Mouse (Mus musculus): ENCODE results near the gene Aspdh. TPM values are rescaled to one million over a fixed set of nuclear protein-coding genes. Genes with fewer than 3 reads are reported as not detected.

The Aspdh gene
- polyA plus RNA-seq, 1 experiment from 2014 or later = 23.5 TPM

DNA sequence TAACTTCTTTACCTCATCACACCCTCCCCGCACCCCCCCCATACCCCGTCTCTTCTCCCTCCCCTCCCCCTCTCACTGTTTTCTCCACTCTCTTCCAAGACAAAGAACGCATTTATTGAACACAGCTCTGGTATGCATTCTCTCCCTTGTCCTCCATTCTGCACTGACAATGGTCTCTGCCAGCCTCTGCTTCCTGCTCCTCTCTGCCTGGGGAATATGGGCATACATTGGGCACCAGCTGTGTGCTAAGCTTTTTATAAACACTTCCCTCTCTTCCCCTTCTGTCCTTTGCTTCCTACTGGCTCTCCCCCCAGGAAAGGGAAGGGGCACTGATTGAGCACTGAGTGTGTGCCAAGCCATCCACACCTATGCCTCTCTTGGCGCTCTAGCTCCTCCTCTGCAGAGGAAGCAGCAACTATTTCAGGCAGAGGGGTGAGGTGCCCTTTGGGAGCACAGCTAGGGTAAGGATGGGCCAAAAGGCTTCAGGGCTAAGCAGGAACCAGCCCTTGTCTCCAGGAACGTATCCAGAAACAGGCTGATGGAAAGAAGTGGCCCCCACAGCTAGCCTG, 9.9 kb downstream of the Aspdh start:
- Histone ChIP-seq H3K36me3 (ENCODE audit: control insufficient read depth, insufficient read depth) (peaks cover 6% of the 10 kb centered on the region), H3K9ac (ENCODE audit: low read depth, low read length) (no peak overlapping the region), H3K4me3 (ENCODE audit: low read depth, low read length) (no peak overlapping the region), H3K4me2 (ENCODE audit: low read depth, low read length) (no peak overlapping the region), H3K27ac (ENCODE audit: low read length) (no peak overlapping the region), H3K4me1 (ENCODE audit: control insufficient read depth, low read depth, low read length) (peaks cover 33% of the 10 kb centered on the region), H3K27me3 (ENCODE audit: control insufficient read depth, insufficient read depth, low read depth, low read length) (peaks cover 50% of the 10 kb centered on the region), H3K9me3 (replicated peaks; ENCODE audit: control insufficient read depth, low read length) (no peaks in the 10 kb centered on the region)
- WGBS (ENCODE audit: insufficient replicate concordance) = 29% methylated on average over 5 of the region's 5 CpGs
- ATAC-seq (ENCODE audit: low read depth) = no peak

DNA sequence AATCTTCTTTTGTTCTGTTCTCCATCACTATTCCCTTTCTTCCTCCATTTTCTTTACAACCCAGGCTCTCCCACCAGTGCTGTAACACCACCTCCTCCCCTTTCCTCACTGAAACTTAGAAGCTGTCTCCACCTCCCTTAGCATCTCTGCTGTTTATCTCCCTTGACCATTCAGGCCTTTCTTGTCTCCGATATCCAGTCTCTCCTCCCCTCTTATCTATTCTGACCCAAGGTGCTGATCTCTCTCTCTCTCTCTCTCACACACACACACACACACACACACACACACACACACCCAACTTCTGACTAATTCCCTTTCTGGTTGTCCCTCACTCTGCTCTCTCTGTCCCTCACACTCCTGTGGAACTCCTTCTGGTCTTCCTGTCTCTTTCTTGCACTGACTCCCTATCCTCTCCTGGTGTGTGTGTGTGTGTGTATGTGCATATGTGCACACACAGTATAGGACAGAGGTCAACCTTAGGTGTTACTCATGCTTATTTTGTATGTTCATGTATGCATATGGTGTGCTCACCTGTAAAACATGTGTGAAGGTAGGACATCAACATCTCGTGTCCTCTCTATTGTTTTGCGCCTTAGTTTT, 17.7 kb downstream of the Aspdh start:
- peak; percentile 94 for ATAC-seq (ENCODE audit: low read depth)
- peaks cover 33% of the 10 kb centered on the region for H3K4me1 ChIP-seq (ENCODE audit: control insufficient read depth, low read depth, low read length)
- peak overlapping the region; percentile 64 for H3K4me2 ChIP-seq (ENCODE audit: low read depth, low read length)
- no peaks in the 10 kb centered on the region for H3K36me3 ChIP-seq (ENCODE audit: control insufficient read depth, insufficient read depth)
- H3K9me3 ChIP-seq (replicated peaks; ENCODE audit: control insufficient read depth, low read length) = no peaks in the 10 kb centered on the region
- peaks cover 26% of the 10 kb centered on the region for H3K27me3 ChIP-seq (ENCODE audit: control insufficient read depth, insufficient read depth, low read depth, low read length)
- WGBS (ENCODE audit: insufficient replicate concordance) = 40% methylated on average over 3 of the region's 3 CpGs
- peak overlapping the region; percentile 33 for H3K4me3 ChIP-seq (ENCODE audit: low read depth, low read length)
- H3K27ac ChIP-seq (ENCODE audit: low read length) = peak overlapping the region; percentile 90
- H3K9ac ChIP-seq (ENCODE audit: low read depth, low read length) = peak overlapping the region; percentile 62

DNA sequence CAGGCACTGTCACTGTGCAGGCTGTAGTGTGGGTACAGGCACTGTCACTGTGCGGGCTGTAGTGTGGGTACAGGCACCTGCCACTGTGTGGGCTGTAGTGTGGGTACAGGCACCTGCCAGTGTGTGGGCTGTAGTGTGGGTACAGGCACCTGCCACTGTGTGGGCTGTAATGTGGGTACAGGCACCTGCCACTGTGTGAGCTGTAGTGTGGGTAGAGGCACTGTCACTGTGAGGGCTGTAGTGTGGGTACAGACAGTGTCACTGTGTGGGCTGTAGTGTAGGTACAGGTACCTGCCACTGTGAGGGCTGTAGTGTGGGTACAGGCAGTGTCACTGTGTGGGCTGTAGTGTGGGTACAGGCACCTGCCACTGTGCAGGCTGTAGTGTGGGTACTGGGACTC, 18.9 kb downstream of the Aspdh start:
- Histone ChIP-seq H3K36me3 (ENCODE audit: control insufficient read depth, insufficient read depth) (no peaks in the 10 kb centered on the region), H3K9me3 (replicated peaks; ENCODE audit: control insufficient read depth, low read length) (no peaks in the 10 kb centered on the region), H3K27me3 (ENCODE audit: control insufficient read depth, insufficient read depth, low read depth, low read length) (peaks cover 16% of the 10 kb centered on the region), H3K9ac (ENCODE audit: low read depth, low read length) (no peak overlapping the region), H3K4me1 (ENCODE audit: control insufficient read depth, low read depth, low read length) (peaks cover 33% of the 10 kb centered on the region), H3K4me2 (ENCODE audit: low read depth, low read length) (no peak overlapping the region), H3K27ac (ENCODE audit: low read length) (peak overlapping the region; percentile 32), H3K4me3 (ENCODE audit: low read depth, low read length) (no peak overlapping the region)
- WGBS (ENCODE audit: insufficient replicate concordance) = 84% methylated on average over 1 of the region's 1 CpGs
- ATAC-seq (ENCODE audit: low read depth) = no peak

DNA sequence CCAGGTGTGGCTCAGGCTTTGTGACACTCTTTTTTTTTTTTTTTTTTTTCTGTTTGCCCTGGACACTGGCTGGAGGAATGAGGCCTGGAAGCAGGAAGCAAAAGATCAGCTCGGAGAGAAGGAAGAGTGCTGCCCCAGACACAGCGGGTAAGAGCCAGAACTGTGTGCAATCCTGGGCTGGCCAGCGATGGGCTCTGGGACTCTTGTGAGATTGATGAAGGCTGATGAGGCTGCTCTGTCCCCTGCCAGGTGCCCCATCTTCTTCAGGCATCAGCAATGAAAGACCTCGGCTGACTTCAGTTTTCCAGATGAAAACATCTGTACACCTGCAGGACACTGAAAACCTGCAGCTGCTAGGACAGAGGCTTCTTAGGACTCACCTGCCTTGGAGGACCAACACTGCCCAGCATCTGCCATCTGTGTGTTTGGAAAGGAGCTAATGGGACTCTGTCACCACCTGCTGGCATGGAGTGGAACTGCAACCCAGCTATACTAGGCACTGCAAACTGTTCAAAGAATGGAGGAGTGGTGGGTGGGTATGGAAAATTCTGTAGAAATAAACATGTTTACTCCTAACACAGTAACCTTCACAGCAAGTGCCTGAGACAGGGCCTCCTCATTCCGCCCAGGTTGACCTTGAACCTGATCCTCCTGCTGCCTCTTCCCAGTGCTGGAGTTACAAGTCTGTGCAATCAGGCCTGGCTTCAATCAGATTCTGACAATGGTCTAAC, 19.8 kb downstream of the Aspdh start:
- H3K9ac ChIP-seq (ENCODE audit: low read depth, low read length) = no peak overlapping the region
- no peak for ATAC-seq (ENCODE audit: low read depth)
- peak overlapping the region; percentile 32 for H3K27ac ChIP-seq (ENCODE audit: low read length)
- no peak overlapping the region for H3K4me2 ChIP-seq (ENCODE audit: low read depth, low read length)
- no peak overlapping the region for H3K4me3 ChIP-seq (ENCODE audit: low read depth, low read length)
- WGBS (ENCODE audit: insufficient replicate concordance) = 26% methylated on average over 5 of the region's 5 CpGs
- peaks cover 9% of the 10 kb centered on the region for H3K27me3 ChIP-seq (ENCODE audit: control insufficient read depth, insufficient read depth, low read depth, low read length)
- no peaks in the 10 kb centered on the region for H3K9me3 ChIP-seq (replicated peaks; ENCODE audit: control insufficient read depth, low read length)
- 0 out of 2 replicates have a peak, but pooled peaks cover 3% of the 10 kb centered on the region for H3K36me3 ChIP-seq (ENCODE audit: control insufficient read depth, insufficient read depth)
- H3K4me1 ChIP-seq (ENCODE audit: control insufficient read depth, low read depth, low read length) = peaks cover 33% of the 10 kb centered on the region

DNA sequence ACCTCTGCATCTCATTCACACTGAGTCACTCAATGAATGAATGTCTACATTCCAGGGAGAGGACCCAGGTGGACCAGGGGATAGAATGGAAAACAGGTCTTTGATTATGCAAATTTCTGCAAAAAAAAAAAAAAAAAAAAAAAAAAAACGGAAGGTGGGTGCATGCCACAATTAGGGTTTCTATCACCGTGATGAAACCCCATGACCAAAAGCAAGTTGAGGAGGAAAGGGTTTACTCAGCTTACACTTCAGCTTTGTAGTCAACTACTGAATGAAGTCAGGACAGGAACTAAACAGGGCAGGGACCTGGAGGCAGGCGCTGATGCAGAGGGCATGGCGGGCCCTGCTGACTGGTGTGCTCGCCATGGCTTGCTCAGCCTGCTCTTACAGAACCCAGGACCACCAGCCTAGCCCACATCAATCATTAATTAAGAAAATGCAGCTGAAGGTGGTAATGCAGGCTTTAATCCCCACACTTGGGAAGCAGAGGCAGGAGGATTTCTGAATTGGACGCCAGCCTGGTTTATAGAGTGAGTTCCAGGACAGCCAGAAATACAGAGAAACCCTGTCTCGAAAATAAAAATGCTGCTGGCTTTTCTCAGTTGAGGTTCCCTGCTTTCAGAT, 20.5 kb downstream of the Aspdh start:
- Histone ChIP-seq H3K9ac (ENCODE audit: low read depth, low read length) (no peak overlapping the region), H3K4me1 (ENCODE audit: control insufficient read depth, low read depth, low read length) (peaks cover 27% of the 10 kb centered on the region), H3K27me3 (ENCODE audit: control insufficient read depth, insufficient read depth, low read depth, low read length) (0 out of 2 replicates have a peak, but pooled peaks cover 3% of the 10 kb centered on the region), H3K36me3 (ENCODE audit: control insufficient read depth, insufficient read depth) (peaks cover 7% of the 10 kb centered on the region; the same call in 1 of the 2 replicates), H3K4me2 (ENCODE audit: low read depth, low read length) (no peak overlapping the region), H3K4me3 (ENCODE audit: low read depth, low read length) (no peak overlapping the region), H3K9me3 (replicated peaks; ENCODE audit: control insufficient read depth, low read length) (no peaks in the 10 kb centered on the region), H3K27ac (ENCODE audit: low read length) (no peak overlapping the region)
- ATAC-seq (ENCODE audit: low read depth) = no peak
- 69% methylated on average over 7 of the region's 7 CpGs for WGBS (ENCODE audit: insufficient replicate concordance)

DNA sequence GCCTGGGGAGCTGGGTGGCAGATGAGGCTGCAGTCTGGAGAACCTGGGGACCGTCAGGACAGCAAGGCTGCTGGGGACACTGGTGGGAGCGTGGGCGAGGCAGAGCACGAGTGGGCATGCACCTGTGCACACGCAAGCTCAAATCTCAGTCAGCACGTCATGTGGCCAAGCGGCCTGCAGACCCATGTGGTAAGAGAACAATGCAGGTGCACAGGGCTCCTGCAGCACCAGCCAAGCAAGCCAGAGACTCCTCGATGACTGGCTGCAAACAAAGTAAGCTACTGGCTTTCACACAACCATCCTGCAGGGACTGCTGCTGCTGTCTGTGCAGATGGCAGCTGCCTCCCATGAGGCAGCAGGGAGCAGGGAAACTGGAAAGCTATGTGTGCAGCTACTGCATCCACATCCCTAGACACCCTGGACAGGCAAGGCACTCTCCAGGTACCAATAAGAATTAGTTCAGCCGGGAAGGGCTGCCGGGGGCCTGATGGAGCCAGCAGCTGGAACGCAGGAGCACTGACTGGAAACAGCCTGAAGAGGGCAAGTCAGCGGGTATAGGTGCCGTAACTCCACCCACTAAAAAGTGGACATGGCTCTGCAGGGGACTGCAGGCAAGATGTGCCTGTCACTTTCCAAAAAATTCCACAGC, 21.9 kb downstream of the Aspdh start:
- Histone ChIP-seq H3K27me3 (ENCODE audit: control insufficient read depth, insufficient read depth, low read depth, low read length) (no peaks in the 10 kb centered on the region), H3K9me3 (replicated peaks; ENCODE audit: control insufficient read depth, low read length) (no peaks in the 10 kb centered on the region), H3K27ac (ENCODE audit: low read length) (no peak overlapping the region), H3K4me1 (ENCODE audit: control insufficient read depth, low read depth, low read length) (peaks cover 22% of the 10 kb centered on the region), H3K4me3 (ENCODE audit: low read depth, low read length) (no peak overlapping the region), H3K4me2 (ENCODE audit: low read depth, low read length) (no peak overlapping the region), H3K9ac (ENCODE audit: low read depth, low read length) (no peak overlapping the region), H3K36me3 (ENCODE audit: control insufficient read depth, insufficient read depth) (peaks cover 15% of the 10 kb centered on the region)
- WGBS (ENCODE audit: insufficient replicate concordance) = 72% methylated on average over 13 of the region's 13 CpGs
- ATAC-seq (ENCODE audit: low read depth) = no peak

DNA sequence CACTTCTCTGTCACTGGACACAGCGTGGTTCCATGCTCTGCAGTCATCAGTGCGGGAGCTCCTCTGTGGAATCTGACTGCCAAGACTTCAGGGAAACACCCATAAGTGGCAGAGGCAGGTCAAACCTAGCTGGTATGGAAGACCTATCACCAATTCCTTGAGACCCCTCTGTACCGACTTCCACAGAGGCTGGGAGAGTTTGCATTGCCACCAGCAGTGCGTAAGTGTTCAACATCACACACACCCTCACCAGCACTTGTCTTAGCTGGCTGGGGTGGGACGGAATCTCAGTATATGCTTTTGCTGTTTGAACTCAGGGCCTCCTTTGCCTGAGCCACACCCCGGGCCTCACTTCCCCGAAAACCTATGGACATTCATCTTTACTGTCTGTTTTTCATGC, 22.7 kb downstream of the Aspdh start:
- Histone ChIP-seq H3K9me3 (replicated peaks; ENCODE audit: control insufficient read depth, low read length) (no peaks in the 10 kb centered on the region), H3K27me3 (ENCODE audit: control insufficient read depth, insufficient read depth, low read depth, low read length) (no peaks in the 10 kb centered on the region), H3K9ac (ENCODE audit: low read depth, low read length) (no peak overlapping the region), H3K4me2 (ENCODE audit: low read depth, low read length) (no peak overlapping the region), H3K4me3 (ENCODE audit: low read depth, low read length) (no peak overlapping the region), H3K36me3 (ENCODE audit: control insufficient read depth, insufficient read depth) (peaks cover 20% of the 10 kb centered on the region), H3K4me1 (ENCODE audit: control insufficient read depth, low read depth, low read length) (peaks cover 13% of the 10 kb centered on the region), H3K27ac (ENCODE audit: low read length) (no peak overlapping the region)
- 78% methylated on average over 7 of the region's 7 CpGs for WGBS (ENCODE audit: insufficient replicate concordance)
- ATAC-seq (ENCODE audit: low read depth) = no peak

DNA sequence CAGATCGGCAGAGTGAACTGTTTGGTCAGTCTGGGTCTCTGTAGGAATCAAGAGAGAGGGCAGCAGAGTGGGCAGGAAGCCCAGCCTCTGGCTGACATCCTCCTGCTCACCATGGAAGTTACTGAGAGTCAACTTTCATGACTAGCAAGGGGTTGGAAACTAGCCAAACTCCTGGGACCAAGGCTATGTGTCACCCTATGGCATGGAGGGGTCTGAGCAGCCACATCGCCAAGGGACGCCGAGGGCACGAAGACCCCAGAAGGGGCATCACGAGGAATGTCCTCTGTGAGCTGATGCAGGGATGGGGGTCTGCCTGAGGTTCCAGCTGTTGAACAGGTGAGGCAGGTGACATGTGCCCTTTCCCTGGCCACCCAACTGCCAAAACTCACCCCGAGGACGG, 23.4 kb downstream of the Aspdh start:
- H3K4me3 ChIP-seq (ENCODE audit: low read depth, low read length) = no peak overlapping the region
- no peak overlapping the region for H3K27ac ChIP-seq (ENCODE audit: low read length)
- H3K4me2 ChIP-seq (ENCODE audit: low read depth, low read length) = no peak overlapping the region
- 83% methylated on average over 8 of the region's 8 CpGs for WGBS (ENCODE audit: insufficient replicate concordance)
- H3K9me3 ChIP-seq (replicated peaks; ENCODE audit: control insufficient read depth, low read length) = no peaks in the 10 kb centered on the region
- no peaks in the 10 kb centered on the region for H3K27me3 ChIP-seq (ENCODE audit: control insufficient read depth, insufficient read depth, low read depth, low read length)
- ATAC-seq (ENCODE audit: low read depth) = no peak
- no peak overlapping the region for H3K9ac ChIP-seq (ENCODE audit: low read depth, low read length)
- peaks cover 20% of the 10 kb centered on the region for H3K36me3 ChIP-seq (ENCODE audit: control insufficient read depth, insufficient read depth)
- H3K4me1 ChIP-seq (ENCODE audit: control insufficient read depth, low read depth, low read length) = peaks cover 9% of the 10 kb centered on the region; the same call in 1 of the 2 replicates
